Mouse (Mus musculus) adrenal gland, adult 8-10 months (tissue): ENCODE measurements around the gene Mef2c. TPM values are rescaled to one million over a fixed set of nuclear protein-coding genes. Genes with fewer than 3 reads are reported as not detected.

Source experiments
- DNase-seq: peaks from one replicate; pipeline ENCODE4 v3.0.0; 2022
- total RNA-seq, 4 experiments: library from RNA; stranded (reverse); gene quantifications; 2 replicates each; pipeline ENCODE4 v1.2.4; 2022

Mef2c gene
- total RNA-seq, 4 experiments from 2014 or later: 40.6 to 83.3 (median 62.7) TPM

DNA sequence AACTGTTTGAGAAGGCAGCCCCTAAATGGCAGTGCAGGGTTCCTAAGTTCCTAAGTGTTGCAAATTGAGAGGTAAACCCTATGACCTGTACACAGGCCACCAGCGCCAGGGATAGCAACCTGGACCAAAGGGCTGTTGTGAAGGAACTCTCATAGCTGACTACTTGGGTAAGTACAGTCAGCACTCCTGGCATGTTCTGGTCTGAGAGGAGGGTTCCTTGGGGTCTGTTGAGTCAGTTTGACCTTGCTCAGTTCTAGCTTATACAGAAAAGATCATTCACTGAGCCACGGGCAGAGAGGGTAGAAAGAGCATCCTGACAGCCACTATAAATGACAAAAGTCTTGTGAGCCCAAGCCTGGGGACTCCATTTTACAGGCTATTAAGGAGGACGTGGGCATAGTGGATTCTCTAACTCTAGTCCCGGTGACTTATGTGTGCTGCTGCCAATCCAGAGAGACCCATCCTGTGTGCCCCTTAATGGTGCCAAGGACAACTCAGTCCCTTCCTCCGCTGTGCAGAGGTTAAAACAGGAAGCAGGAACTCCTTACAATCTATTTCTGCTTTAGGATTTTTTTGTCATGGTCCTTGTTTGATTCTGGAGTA, 209.0 kb downstream of the Mef2c start:
- no peak for DNase-seq

DNA sequence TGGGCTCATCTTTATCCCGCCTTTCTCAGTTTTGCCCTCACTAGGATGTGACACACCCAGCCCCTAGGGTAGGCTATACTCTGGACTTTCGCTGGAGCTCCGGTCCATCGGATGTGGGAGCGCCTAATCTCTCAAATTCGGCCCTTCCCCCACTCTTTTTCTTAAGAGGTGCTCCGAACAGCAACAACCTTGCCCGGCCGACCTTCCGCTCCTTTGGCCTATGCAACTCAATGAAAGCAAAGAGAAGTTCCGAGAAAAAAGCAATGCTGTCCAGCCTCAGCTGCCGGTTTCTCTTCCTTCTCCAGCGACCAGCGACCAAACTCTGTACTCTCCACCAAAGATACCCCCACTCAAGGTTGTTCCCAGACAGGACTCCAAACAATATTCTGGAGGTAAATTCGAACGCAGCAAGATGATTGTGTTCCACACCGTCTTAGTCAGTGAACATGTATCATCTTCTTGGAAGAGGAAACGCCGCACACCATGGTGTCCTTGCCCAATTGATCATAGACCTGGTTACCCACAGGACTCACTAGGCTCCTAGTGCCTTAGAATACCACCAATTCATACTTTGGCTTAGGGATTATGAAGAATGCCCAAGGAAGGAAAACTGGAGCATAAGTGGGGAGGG, 209.9 kb downstream of the Mef2c start:
- no peak for DNase-seq

DNA sequence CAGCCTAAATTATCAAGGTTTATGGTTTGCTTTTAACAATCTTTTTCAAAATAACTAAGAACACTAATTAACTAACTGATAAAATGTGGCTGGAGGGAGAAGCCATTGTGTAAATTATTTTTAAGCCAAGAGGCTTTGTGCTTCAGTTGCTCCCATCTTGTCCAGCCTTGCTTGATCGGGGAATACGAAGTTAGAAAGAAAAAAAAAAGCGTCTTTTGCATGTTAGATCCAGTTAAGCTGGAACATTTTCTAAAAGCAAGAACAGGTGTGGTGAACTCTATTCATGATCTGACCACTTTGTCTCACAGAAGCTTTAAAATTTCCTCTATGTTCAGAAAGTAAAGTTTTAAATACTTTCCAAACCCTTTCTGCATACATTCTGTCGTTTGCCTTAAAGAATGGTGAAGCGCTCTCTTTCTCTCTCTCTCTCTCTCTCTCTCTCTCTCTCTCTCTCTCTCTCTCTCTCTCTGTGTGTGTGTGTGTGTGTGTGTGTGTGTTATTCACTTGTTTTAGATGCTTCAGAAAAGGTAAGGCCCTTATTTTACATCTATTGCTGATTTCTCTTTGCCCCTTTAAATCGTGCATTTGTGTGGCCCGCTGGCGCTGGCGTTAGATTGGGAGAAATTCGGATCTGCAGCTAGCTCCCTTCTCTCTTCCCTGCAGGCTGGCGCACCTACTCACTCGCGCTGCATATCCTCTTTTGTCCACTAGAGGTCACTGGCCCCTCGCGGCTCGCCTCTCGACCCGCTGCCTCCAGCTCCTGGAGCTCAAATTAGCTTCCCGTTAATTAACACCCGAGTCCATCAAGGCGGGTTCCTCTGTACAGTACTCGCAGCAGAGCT, 210.9 kb downstream of the Mef2c start:
- DNase-seq: peak; percentile 51

DNA sequence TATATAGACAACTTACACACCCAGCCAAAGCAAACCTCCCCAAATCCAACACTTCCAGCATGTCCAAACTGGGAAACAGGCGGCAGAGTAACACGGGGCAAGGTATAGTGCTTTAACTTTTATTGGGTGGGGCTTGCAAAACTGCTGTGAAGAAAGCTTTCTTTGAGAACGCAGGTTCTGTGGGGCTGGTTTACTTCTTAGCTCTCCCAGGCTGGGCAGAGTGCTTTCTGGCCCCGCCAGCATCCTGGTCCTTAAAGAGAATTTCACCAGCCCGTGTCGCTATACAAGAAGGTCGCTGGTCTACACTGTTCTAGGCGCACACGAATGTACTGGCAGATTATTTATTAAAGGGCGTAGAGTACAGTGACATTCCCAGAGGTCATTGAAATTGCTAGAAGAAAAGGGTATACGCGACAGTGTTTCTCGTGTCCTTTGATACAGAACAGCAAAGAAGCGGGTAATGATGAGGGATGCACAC, 211.5 kb downstream of the Mef2c start:
- DNase-seq: no peak

DNA sequence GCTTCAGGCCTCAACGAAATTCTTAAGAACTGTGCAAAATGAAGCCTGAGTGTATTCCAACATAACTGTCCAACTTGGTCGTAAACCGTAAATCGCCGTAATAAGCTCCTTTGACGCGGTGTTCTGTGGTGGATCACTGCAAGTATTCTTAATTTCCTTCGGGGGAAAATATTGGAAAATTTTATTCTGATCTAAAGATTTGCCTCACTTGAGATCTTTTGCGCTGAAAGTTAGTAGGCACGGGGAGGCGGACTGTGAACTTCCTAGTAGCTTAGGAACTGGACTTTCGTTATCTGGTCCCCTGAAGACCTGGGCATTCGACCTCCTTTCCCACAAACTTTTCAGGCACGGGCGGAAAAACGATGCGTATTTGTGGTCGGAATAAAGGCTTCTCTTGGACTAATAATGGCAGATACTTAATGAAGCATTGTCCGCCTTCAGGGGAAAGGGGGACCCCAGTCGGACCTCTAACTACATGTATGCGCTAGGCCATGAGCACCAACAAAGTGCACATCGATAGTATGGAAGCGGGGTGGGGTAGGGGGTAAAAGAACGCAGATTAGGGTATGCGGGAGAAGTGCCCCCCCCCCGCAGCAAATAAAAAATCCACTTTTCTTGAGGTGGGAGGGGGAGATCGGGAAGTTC, 212.3 kb downstream of the Mef2c start:
- DNase-seq: no peak
